Mouse (Mus musculus) monocyte, adult 5-6 weeks (primary cell): ENCODE measurements around the gene Pxmp2. TPM values are rescaled to one million over a fixed set of nuclear protein-coding genes. Genes with fewer than 3 reads are reported as not detected.

Experiments
- ATAC-seq: fragments of 153-309, 156-312 bp; replicated peaks from 2 replicates; pipeline ENCODE4 v1.8.0; 2017; ENCODE audit warnings: mild to moderate bottlenecking; ENCODE audit not compliant: low TSS enrichment, insufficient number of reproducible peaks, severe bottlenecking, poor library complexity, low FRiP score
- total RNA-seq: library from RNA; stranded (forward); fragments of 200-1000, 200-491, 200-594 nt; gene quantifications from 3 replicates; pipeline ENCODE4 v1.2.3, GENCODE M21; 2017

Pxmp2 gene
- total RNA-seq, 1 experiment from 2014 or later: 9.9 TPM

DNA sequence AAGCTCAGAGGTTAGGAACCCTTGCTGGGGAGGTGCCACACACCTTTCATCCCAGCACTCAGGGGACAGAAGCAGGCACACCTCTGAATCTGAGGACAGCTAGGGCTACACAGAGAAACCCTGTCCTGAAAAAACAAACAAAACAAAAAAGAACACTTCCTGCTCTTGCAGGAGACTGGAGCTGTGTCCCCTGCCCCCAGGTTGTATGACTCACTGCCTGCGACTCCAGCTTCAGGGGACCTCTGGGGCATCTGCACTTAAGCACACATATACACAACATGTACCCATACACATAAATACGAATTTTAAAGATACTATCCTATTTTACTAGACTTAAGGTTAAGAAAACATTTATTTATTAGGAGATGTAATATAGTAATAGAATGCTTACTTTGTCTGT is 41.9 kb downstream of the Pxmp2 start:
- no peak for ATAC-seq

- peak; percentile 49; the same call in 1 of the 2 replicates for ATAC-seq
These were observed 53.6 kb downstream of the Pxmp2 start for GRCm38 (mm10) chr5:110232346-110232745.

GRCm38 (mm10) chr5:110231638-110232037 is 54.3 kb downstream of the Pxmp2 start:
- ATAC-seq: no peak

GRCm38 (mm10) chr5:110230780-110231461 is 55.1 kb downstream of the Pxmp2 start, which contains the start of gene Ankle2:
Gene Ankle2, plus strand, starts transcription at chr5:110231004.
- peak; percentile 81 for ATAC-seq

- ATAC-seq: no peak
These were observed 55.6 kb downstream of the Pxmp2 start for GRCm38 (mm10) chr5:110230401-110230779.

DNA sequence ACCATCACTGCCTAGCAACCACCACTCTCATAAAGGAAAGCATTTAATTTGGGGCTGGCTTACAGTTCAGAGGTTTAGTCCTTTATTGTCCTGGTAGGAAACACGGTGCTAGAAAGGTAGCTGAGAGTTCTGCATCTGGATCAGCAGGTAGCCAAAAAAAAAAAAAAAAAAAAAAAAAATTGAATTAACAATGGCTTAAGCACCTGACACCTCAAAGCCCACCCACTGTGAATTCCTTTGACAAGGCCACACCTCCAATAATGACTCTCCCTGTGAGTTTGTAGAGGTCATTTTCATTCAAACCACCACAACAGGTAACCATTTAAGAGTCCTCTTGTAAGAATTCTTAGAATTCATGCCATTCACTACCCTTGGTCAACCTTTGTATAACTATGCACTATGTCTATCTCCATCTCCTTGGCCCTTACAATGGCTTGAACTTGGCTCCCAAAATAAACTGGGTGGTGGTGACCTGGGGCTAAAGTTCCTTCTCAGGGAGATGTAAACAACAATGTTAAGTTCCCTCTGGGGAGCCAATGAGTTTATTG is 58.6 kb downstream of the Pxmp2 start:
- ATAC-seq: no peak

DNA sequence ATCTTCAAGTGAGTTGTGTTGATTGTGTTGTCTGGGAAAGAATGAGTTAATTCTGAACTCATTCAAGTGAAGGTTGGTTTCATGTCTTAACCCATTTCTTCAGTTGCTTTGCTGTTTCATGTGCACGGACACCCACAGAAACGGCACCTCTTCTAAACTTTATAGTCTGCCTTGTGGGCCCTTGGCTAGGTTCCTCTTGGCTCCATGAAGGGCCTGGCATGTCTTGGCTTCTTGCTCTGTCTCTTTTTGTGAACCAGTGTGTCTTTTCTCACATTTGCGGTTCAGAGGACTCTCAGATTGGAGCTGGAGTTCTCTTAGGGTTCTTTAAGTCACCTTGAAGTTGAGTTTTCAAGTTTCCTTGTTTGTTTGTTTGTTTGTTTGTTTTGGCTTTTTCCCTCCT is 60.9 kb downstream of the Pxmp2 start:
- ATAC-seq: no peak

Other genes with a start within 250 kb of the Pxmp2 start
- 2.0 to 47.1 TPM (median 6.6 TPM) in 3 replicates for gene Gm17655, start 213.7 kb downstream of the Pxmp2 start, total RNA-seq
- gene Gm35315, start 191.8 kb downstream of the Pxmp2 start, total RNA-seq: 0.39 to 0.76 TPM in 2 of 3 replicates, not detected in the other
- 0.10 to 2.3 TPM in 2 of 3 replicates, not detected in the other for gene Plcxd1, start 186.2 kb downstream of the Pxmp2 start, total RNA-seq
- 31.9 to 41.2 TPM (median 37.7 TPM) in 3 replicates for gene Gtpbp6, start 178.0 kb downstream of the Pxmp2 start, total RNA-seq
- gene Zfp605, start 176.1 kb downstream of the Pxmp2 start, total RNA-seq: 6.8 to 11.4 TPM (median 11.3 TPM) in 3 replicates
- 84.6 to 106 TPM (median 89.6 TPM) in 3 replicates for gene Chfr, start 150.3 kb downstream of the Pxmp2 start, total RNA-seq
- gene Golga3, start 109.5 kb downstream of the Pxmp2 start, total RNA-seq: 26.9 to 50.9 TPM (median 39.0 TPM) in 3 replicates
- 62.3 to 65.9 TPM (median 64.4 TPM) in 3 replicates for gene Ankle2, start 55.2 kb downstream of the Pxmp2 start, total RNA-seq
- 23.6 to 27.7 TPM (median 24.7 TPM) in 3 replicates for gene Pgam5, start 16.3 kb downstream of the Pxmp2 start, total RNA-seq
- gene Pole, start 120 bp upstream of the Pxmp2 start, total RNA-seq: 2.1 to 5.1 TPM (median 4.1 TPM) in 3 replicates
- gene P2rx2, start 57.0 kb upstream of the Pxmp2 start, total RNA-seq: not detected in 3 replicates
- gene Lrcol1, start 58.5 kb upstream of the Pxmp2 start, total RNA-seq: not detected in 3 replicates
- 18.6 to 30.8 TPM (median 22.1 TPM) in 3 replicates for gene Fbrsl1, start 162.3 kb upstream of the Pxmp2 start, total RNA-seq